Mouse (Mus musculus) neural tube, embryonic 11.5 days (tissue): Measurements from ENCODE around the gene Gfer. TPM values are rescaled to one million over a fixed set of nuclear protein-coding genes. Genes with fewer than 3 reads are reported as not detected.

Source experiments
- ATAC-seq: fragments of 200-750 bp; cut with Nextera tagmentation; 2 replicates; pipeline ENCODE4 v1.8.0; 2017; ENCODE audit warnings: moderate number of reproducible peaks, mild to moderate bottlenecking, moderate TSS enrichment, moderate library complexity; ENCODE audit not compliant: insufficient read depth, low FRiP score, low TSS enrichment
- DNase-seq: peaks from one replicate; pipeline ENCODE4 v3.0.0-alpha.2; 2015; ENCODE audit warnings: low spot score
- H3K27ac ChIP-seq: fragments of 300-500 bp; sonication (generic); 2 replicates; pipeline ENCODE4 v1.5.1; 2014; ENCODE audit warnings: low read depth, mild to moderate bottlenecking, low read length
- H3K27me3 ChIP-seq: fragments of 300-500 bp; sonication (generic); 2 replicates; pipeline ENCODE4 v1.6.1; 2014; ENCODE audit warnings: mild to moderate bottlenecking, low read length, mixed read lengths; ENCODE audit not compliant: control insufficient read depth, insufficient read depth
- H3K36me3 ChIP-seq: fragments of 300-500 bp; sonication (generic); 2 replicates; pipeline ENCODE4 v1.6.1; 2014; ENCODE audit warnings: mild to moderate bottlenecking, low read length, moderate library complexity, mixed read lengths; ENCODE audit not compliant: control insufficient read depth, insufficient read depth
- H3K4me1 ChIP-seq: fragments of 300-500 bp; sonication (generic); 2 replicates; pipeline ENCODE4 v1.6.1; 2014; ENCODE audit warnings: low read length, mixed read lengths; ENCODE audit not compliant: control insufficient read depth, insufficient read depth
- H3K4me2 ChIP-seq: fragments of 300-500 bp; sonication (generic); 2 replicates; pipeline ENCODE4 v1.6.1; 2014; ENCODE audit warnings: low read depth, mild to moderate bottlenecking, moderate library complexity
- H3K4me3 ChIP-seq: fragments of 300-500 bp; sonication (generic); 2 replicates; pipeline ENCODE4 v1.5.1; 2014; ENCODE audit warnings: low read depth, low read length
- H3K9ac ChIP-seq: fragments of 300-500 bp; sonication (generic); 2 replicates; pipeline ENCODE4 v1.6.1; 2014; ENCODE audit warnings: mild to moderate bottlenecking, low read length
- H3K9me3 ChIP-seq: fragments of 300-500 bp; sonication (generic); 2 replicates; pipeline ENCODE4 v1.6.1; 2016; ENCODE audit warnings: low read length; ENCODE audit not compliant: control insufficient read depth
- WGBS: fragments of 180-500 bp; shearing (Covaris S2); extraction: QIAGEN DNeasy Blood & Tissue Kit; methylation state at CpG from one replicate; pipeline ENCODE4 v1.1.7; 2014; 5-methylcytosine and 5-hydroxymethylcytosine counted together
- polyA plus RNA-seq: library from polyadenylated mRNA; unstranded; fragments of >200 nt; fragmentation: Nextera tagmentation; extraction: Ambion mirVana; gene quantifications from 2 replicates; pipeline ENCODE4 v1.2.1, GENCODE M21; 2014

Gfer gene
- polyA plus RNA-seq, 1 experiment from 2014 or later: 53.0 TPM

DNA sequence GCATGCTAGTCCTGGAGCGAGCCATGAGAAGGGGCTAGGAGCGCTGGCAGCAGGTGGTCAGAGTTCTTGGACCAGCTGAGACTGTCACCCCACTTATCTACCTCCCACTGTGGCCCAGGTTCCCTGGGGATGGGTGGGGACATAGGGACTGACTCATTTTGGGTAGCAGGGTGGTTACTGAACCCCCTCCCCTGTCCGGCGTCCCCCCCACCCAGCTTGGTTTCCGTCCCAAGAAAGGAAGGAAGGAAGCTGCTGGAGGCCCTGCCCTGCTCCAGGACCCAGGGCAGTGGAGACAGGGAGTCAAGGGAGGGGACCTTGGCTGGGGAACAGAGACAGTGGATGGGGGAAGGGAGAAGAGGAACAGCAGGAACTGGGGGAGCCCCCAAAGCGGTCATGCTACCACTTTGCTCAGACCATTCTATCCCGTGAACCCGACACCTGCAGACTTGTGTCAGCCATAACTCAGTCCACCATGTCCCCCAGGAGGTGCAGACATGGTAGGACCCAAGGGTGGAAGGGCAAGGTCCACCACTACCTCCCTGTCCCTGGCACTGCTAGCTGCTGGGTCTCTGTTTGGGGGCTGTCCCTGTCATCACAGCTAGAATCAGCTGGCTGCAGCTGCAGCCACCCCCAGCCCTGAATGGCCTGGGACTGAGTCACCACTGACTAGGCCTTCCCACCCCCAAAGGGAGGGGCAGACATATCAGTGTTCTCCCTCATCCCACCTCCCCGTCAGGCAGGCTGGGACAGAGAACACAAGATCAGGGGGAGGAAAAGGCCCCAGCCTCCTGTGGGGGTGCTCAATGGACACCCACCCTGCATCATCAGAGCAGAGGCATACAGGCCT lies 50.9 kb downstream of the Gfer start:
- 88% methylated on average over 7 of the region's 9 CpGs for WGBS
- Histone ChIP-seq H3K27ac (0 out of 2 replicates have a peak overlapping the region, but pooled peaks have one; percentile 29), H3K4me2 (0 out of 2 replicates have a peak overlapping the region, but pooled peaks have one; percentile 9), H3K27me3 (0 out of 2 replicates have a peak, but pooled peaks cover 8% of the 10 kb centered on the region), H3K36me3 (no peaks in the 10 kb centered on the region), H3K9me3 (no peaks in the 10 kb centered on the region), H3K4me1 (peaks cover 3% of the 10 kb centered on the region), H3K9ac (no peak overlapping the region), H3K4me3 (no peak overlapping the region)
- ATAC-seq (no peak), DNase-seq (no peak)

DNA sequence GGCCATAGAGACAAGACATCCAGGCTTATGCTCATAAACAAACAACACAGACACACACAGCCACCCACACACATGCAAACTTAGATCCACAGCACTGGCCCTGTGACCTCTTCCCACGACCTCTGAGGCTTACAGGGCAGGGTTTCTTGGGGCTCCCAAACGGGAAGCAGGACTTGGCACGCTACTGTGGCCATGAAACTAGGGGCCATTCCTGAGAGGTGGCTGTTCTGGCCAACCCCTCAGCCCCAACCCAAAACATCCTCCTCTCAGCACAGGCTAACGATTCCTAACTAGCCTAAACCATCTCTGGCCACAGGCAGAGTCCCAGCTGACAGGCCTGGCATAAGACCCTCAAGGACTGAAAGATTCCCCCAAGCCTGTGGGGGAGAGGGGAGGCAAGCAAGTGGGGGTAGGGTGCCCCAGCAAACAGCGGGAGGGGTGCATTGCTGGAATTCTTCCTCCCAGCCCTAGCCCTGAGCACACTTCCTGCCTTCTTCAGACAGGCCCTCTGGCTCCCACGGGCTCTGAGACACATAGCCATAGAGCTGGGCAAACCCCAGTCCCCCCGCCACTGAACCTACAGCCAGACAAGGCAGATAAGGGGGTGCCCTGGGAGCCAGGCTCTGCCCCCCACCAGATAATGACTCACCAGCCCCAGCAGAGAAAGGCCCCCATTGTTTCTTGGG lies 51.8 kb downstream of the Gfer start:
- Histone ChIP-seq H3K27ac (peak overlapping the region; percentile 29; the same call in 1 of the 2 replicates), H3K9ac (no peak overlapping the region), H3K27me3 (0 out of 2 replicates have a peak, but pooled peaks cover 8% of the 10 kb centered on the region), H3K9me3 (no peaks in the 10 kb centered on the region), H3K4me1 (no peaks in the 10 kb centered on the region), H3K4me3 (no peak overlapping the region), H3K4me2 (0 out of 2 replicates have a peak overlapping the region, but pooled peaks have one; percentile 9), H3K36me3 (no peaks in the 10 kb centered on the region)
- ATAC-seq (no peak), DNase-seq (peak; percentile 30)
- WGBS: 52% methylated on average over 7 of the region's 7 CpGs

Other genes starting within 250 kb of the Gfer start
- 17.0 and 21.2 TPM in 2 replicates for gene E4f1, start 225.8 kb downstream of the Gfer start, polyA plus RNA-seq
- gene Pgp, start 225.8 kb downstream of the Gfer start, polyA plus RNA-seq: 65.0 and 65.2 TPM in 2 replicates
- gene Bricd5, start 222.3 kb downstream of the Gfer start, polyA plus RNA-seq: 0.33 and 0.51 TPM in 2 replicates
- 26.2 and 29.7 TPM in 2 replicates for gene Mlst8, start 217.1 kb downstream of the Gfer start, polyA plus RNA-seq
- 7.4 and 8.4 TPM in 2 replicates for gene Caskin1, start 207.6 kb downstream of the Gfer start, polyA plus RNA-seq
- 81.2 and 88.1 TPM in 2 replicates for gene Traf7, start 168.2 kb downstream of the Gfer start, polyA plus RNA-seq
- gene Rab26, start 161.9 kb downstream of the Gfer start, polyA plus RNA-seq: 1.2 and 1.7 TPM in 2 replicates
- 20.6 and 29.0 TPM in 2 replicates for gene Pkd1, start 146.3 kb downstream of the Gfer start, polyA plus RNA-seq
- gene Tsc2, start 63.5 kb downstream of the Gfer start, polyA plus RNA-seq: 61.9 and 69.2 TPM in 2 replicates
- 13.8 and 15.7 TPM in 2 replicates for gene Nthl1, start 63.5 kb downstream of the Gfer start, polyA plus RNA-seq
- 36.7 and 38.8 TPM in 2 replicates for gene Slc9a3r2, start 45.8 kb downstream of the Gfer start, polyA plus RNA-seq
- gene Npw, start 37.7 kb downstream of the Gfer start, polyA plus RNA-seq: not detected in 2 replicates
- 31.8 and 35.7 TPM in 2 replicates for gene Zfp598, start 26.5 kb downstream of the Gfer start, polyA plus RNA-seq
- 14.6 and 18.1 TPM in 2 replicates for gene Syngr3, start 6.2 kb downstream of the Gfer start, polyA plus RNA-seq
- gene Noxo1, start 78 bp upstream of the Gfer start, polyA plus RNA-seq: 1.5 and 1.8 TPM in 2 replicates
- gene Tbl3, start 11.5 kb upstream of the Gfer start, polyA plus RNA-seq: 110 and 131 TPM in 2 replicates
- 0.57 TPM in 1 of 2 replicates, not detected in the other for gene Rnf151, start 21.9 kb upstream of the Gfer start, polyA plus RNA-seq
- 1,370 and 1,378 TPM in 2 replicates for gene Rps2, start 22.0 kb upstream of the Gfer start, polyA plus RNA-seq
- 213 and 214 TPM in 2 replicates for gene Ndufb10, start 28.3 kb upstream of the Gfer start, polyA plus RNA-seq
- gene Rpl3l, start 31.7 kb upstream of the Gfer start, polyA plus RNA-seq: not detected in 2 replicates
- gene Msrb1, start 40.5 kb upstream of the Gfer start, polyA plus RNA-seq: 25.5 and 27.2 TPM in 2 replicates
- 0.38 and 0.81 TPM in 2 replicates for gene Hs3st6, start 56.8 kb upstream of the Gfer start, polyA plus RNA-seq
- not detected in 2 replicates for gene Meiob, start 108.1 kb upstream of the Gfer start, polyA plus RNA-seq
- gene Hagh, start 144.0 kb upstream of the Gfer start, polyA plus RNA-seq: 32.9 and 34.5 TPM in 2 replicates
- 16.2 and 19.0 TPM in 2 replicates for gene Fahd1, start 154.2 kb upstream of the Gfer start, polyA plus RNA-seq
- gene Igfals, start 169.8 kb upstream of the Gfer start, polyA plus RNA-seq: 0.24 TPM in 1 of 2 replicates, not detected in the other
- gene Nubp2, start 190.2 kb upstream of the Gfer start, polyA plus RNA-seq: 82.3 and 88.8 TPM in 2 replicates
- 45.2 and 49.6 TPM in 2 replicates for gene Spsb3, start 190.5 kb upstream of the Gfer start, polyA plus RNA-seq
- gene Eme2, start 198.9 kb upstream of the Gfer start, polyA plus RNA-seq: 28.9 and 29.7 TPM in 2 replicates
- gene Mrps34, start 199.0 kb upstream of the Gfer start, polyA plus RNA-seq: 75.3 and 81.6 TPM in 2 replicates
- 38.4 and 57.1 TPM in 2 replicates for gene Nme3, start 200.3 kb upstream of the Gfer start, polyA plus RNA-seq
- gene Mapk8ip3, start 240.8 kb upstream of the Gfer start, polyA plus RNA-seq: 47.8 and 57.5 TPM in 2 replicates